Mouse (Mus musculus): ENCODE data around the gene Hoxc12. TPM values are rescaled to one million over a fixed set of nuclear protein-coding genes. Genes with fewer than 3 reads are reported as not detected.

Gene Hoxc12
- polyA plus RNA-seq, 1 experiment: not detected

GRCm38 (mm10) chr15:102950877-102951276 lies 14.3 kb downstream of the Hoxc12 start:
- Histone ChIP-seq H3K4me3 (ENCODE audit: insufficient read depth, low read length) (no peak overlapping the region), H3K27ac (ENCODE audit: insufficient read depth, low read length) (no peak overlapping the region), H3K4me1 (ENCODE audit: control insufficient read depth, insufficient read depth, low read length) (no peaks in the 10 kb centered on the region)
- TF ChIP-seq CTCF (IDR thresholded peaks at IDR 0.05; ENCODE audit: borderline replicate concordance, insufficient read depth, low read length) (no peak), POLR2A (IDR thresholded peaks at IDR 0.05; ENCODE audit: low read depth, low read length) (no peak)

- Histone ChIP-seq H3K4me3 (ENCODE audit: insufficient read depth, low read length) (no peak overlapping the region), H3K27ac (ENCODE audit: insufficient read depth, low read length) (no peak overlapping the region), H3K4me1 (ENCODE audit: control insufficient read depth, insufficient read depth, low read length) (no peaks in the 10 kb centered on the region)
- no peak for TF ChIP-seq CTCF (IDR thresholded peaks at IDR 0.05; ENCODE audit: borderline replicate concordance, insufficient read depth, low read length)
Measured at GRCm38 (mm10) chr15:102953561-102953960, 17.0 kb downstream of the Hoxc12 start.

GRCm38 (mm10) chr15:102954192-102955006 lies 17.8 kb downstream of the Hoxc12 start, which contains the start of gene Hoxc11:
Gene Hoxc11 (plus strand): TSS chr15:102954427.
- H3K27ac ChIP-seq (ENCODE audit: insufficient read depth, low read length): no peak within 1 kb of the TSS
- H3K4me1 ChIP-seq (ENCODE audit: control insufficient read depth, insufficient read depth, low read length): no peaks in the 10 kb centered on the region
- TF ChIP-seq CTCF (IDR thresholded peaks at IDR 0.05; ENCODE audit: borderline replicate concordance, insufficient read depth, low read length) (no peak), POLR2A (IDR thresholded peaks at IDR 0.05; ENCODE audit: low read depth, low read length) (no peak)
- peak within 1 kb of the TSS; percentile 21; the same call in 1 of the 2 replicates for H3K4me3 ChIP-seq (ENCODE audit: insufficient read depth, low read length)

GRCm38 (mm10) chr15:102955007-102955382 lies 18.4 kb downstream of the Hoxc12 start:
- Histone ChIP-seq H3K4me3 (ENCODE audit: insufficient read depth, low read length) (peak overlapping the region; percentile 21; the same call in 1 of the 2 replicates), H3K4me1 (ENCODE audit: control insufficient read depth, insufficient read depth, low read length) (no peaks in the 10 kb centered on the region), H3K27ac (ENCODE audit: insufficient read depth, low read length) (no peak overlapping the region)
- TF ChIP-seq POLR2A (IDR thresholded peaks at IDR 0.05; ENCODE audit: low read depth, low read length): no peak
- no peak for TF ChIP-seq CTCF (IDR thresholded peaks at IDR 0.05; ENCODE audit: borderline replicate concordance, insufficient read depth, low read length)

GRCm38 (mm10) chr15:102955833-102956640 lies 19.5 kb downstream of the Hoxc12 start:
- TF ChIP-seq POLR2A (IDR thresholded peaks at IDR 0.05; ENCODE audit: low read depth, low read length): no peak
- no peak for TF ChIP-seq CTCF (IDR thresholded peaks at IDR 0.05; ENCODE audit: borderline replicate concordance, insufficient read depth, low read length)
- no peak overlapping the region for H3K27ac ChIP-seq (ENCODE audit: insufficient read depth, low read length)
- no peaks in the 10 kb centered on the region for H3K4me1 ChIP-seq (ENCODE audit: control insufficient read depth, insufficient read depth, low read length)
- no peak overlapping the region; the same call in 1 of the 2 replicates for H3K4me3 ChIP-seq (ENCODE audit: insufficient read depth, low read length)

GRCm38 (mm10) chr15:102956906-102957305 lies 20.3 kb downstream of the Hoxc12 start:
- Histone ChIP-seq H3K27ac (ENCODE audit: insufficient read depth, low read length) (no peak overlapping the region), H3K4me1 (ENCODE audit: control insufficient read depth, insufficient read depth, low read length) (no peaks in the 10 kb centered on the region), H3K4me3 (ENCODE audit: insufficient read depth, low read length) (no peak overlapping the region)
- no peak for TF ChIP-seq CTCF (IDR thresholded peaks at IDR 0.05; ENCODE audit: borderline replicate concordance, insufficient read depth, low read length)
- no peak for TF ChIP-seq POLR2A (IDR thresholded peaks at IDR 0.05; ENCODE audit: low read depth, low read length)

- TF ChIP-seq POLR2A (IDR thresholded peaks at IDR 0.05; ENCODE audit: low read depth, low read length) (no peak), CTCF (IDR thresholded peaks at IDR 0.05; ENCODE audit: borderline replicate concordance, insufficient read depth, low read length) (no peak)
- Histone ChIP-seq H3K4me1 (ENCODE audit: control insufficient read depth, insufficient read depth, low read length) (no peaks in the 10 kb centered on the region), H3K27ac (ENCODE audit: insufficient read depth, low read length) (peak overlapping the region; percentile 41; the same call in 1 of the 2 replicates), H3K4me3 (ENCODE audit: insufficient read depth, low read length) (no peak overlapping the region)
Measured at GRCm38 (mm10) chr15:102959663-102960191, 23.2 kb downstream of the Hoxc12 start.

- H3K4me1 ChIP-seq (ENCODE audit: control insufficient read depth, insufficient read depth, low read length): no peaks in the 10 kb centered on the region
- no peak overlapping the region for H3K4me3 ChIP-seq (ENCODE audit: insufficient read depth, low read length)
- H3K27ac ChIP-seq (ENCODE audit: insufficient read depth, low read length): peak overlapping the region; percentile 20; the same call in 1 of the 2 replicates
- no peak for TF ChIP-seq CTCF (IDR thresholded peaks at IDR 0.05; ENCODE audit: borderline replicate concordance, insufficient read depth, low read length)
- TF ChIP-seq POLR2A (IDR thresholded peaks at IDR 0.05; ENCODE audit: low read depth, low read length): no peak
Measured at GRCm38 (mm10) chr15:102961728-102962127, 25.2 kb downstream of the Hoxc12 start.

GRCm38 (mm10) chr15:102962492-102962891 lies 25.9 kb downstream of the Hoxc12 start:
- Histone ChIP-seq H3K27ac (ENCODE audit: insufficient read depth, low read length) (0 out of 2 replicates have a peak overlapping the region, but pooled peaks have one; percentile 14), H3K4me1 (ENCODE audit: control insufficient read depth, insufficient read depth, low read length) (no peaks in the 10 kb centered on the region), H3K4me3 (ENCODE audit: insufficient read depth, low read length) (peak overlapping the region; percentile 2)
- TF ChIP-seq CTCF (IDR thresholded peaks at IDR 0.05; ENCODE audit: borderline replicate concordance, insufficient read depth, low read length) (no peak), POLR2A (IDR thresholded peaks at IDR 0.05; ENCODE audit: low read depth, low read length) (no peak; the same call in 1 of the 2 replicates)
